Mouse (Mus musculus): ENCODE data around the gene Tdp1. TPM values are rescaled to one million over a fixed set of nuclear protein-coding genes. Genes with fewer than 3 reads are reported as not detected.

The Tdp1 gene
- polyA plus RNA-seq, 1 experiment from 2014 or later, result 76.2 TPM

DNA sequence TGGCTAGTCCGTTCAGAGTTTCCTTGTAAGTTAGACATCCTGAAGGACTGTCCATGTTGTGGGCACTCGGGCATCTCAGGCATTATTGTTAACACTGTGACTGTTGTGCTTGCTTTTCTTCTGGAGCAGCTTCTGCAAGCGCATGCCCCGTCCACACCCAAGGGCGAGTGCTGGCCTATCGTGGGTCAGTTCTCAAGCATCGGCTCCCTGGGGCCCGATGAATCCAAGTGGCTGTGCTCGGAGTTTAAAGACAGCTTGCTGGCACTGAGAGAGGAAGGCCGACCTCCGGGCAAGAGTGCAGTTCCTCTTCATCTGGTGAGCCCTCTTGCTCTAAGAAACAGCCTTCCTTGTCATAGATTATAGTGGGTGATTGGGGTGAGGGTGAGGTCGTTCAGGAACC lies 27.1 kb downstream of the Tdp1 start:
- Histone ChIP-seq H3K36me3 (ENCODE audit: control insufficient read depth, insufficient read depth, low read length) (peaks cover 9% of the 10 kb centered on the region), H3K4me3 (ENCODE audit: low read depth, low read length) (no peak overlapping the region), H3K4me2 (ENCODE audit: low read depth) (no peak overlapping the region), H3K9ac (ENCODE audit: low read length) (no peak overlapping the region), H3K9me3 (ENCODE audit: control insufficient read depth, low read length) (no peaks in the 10 kb centered on the region), H3K27me3 (ENCODE audit: control insufficient read depth, insufficient read depth, low read length) (no peaks in the 10 kb centered on the region), H3K4me1 (ENCODE audit: control insufficient read depth, insufficient read depth, low read length) (no peaks in the 10 kb centered on the region), H3K27ac (ENCODE audit: low read depth, low read length) (no peak overlapping the region)
- ATAC-seq (ENCODE audit: insufficient read depth, low FRiP score, low TSS enrichment), result no peak
- WGBS, result 82% methylated on average over 12 of the region's 12 CpGs
- no peak for DNase-seq (ENCODE audit: low spot score)

DNA sequence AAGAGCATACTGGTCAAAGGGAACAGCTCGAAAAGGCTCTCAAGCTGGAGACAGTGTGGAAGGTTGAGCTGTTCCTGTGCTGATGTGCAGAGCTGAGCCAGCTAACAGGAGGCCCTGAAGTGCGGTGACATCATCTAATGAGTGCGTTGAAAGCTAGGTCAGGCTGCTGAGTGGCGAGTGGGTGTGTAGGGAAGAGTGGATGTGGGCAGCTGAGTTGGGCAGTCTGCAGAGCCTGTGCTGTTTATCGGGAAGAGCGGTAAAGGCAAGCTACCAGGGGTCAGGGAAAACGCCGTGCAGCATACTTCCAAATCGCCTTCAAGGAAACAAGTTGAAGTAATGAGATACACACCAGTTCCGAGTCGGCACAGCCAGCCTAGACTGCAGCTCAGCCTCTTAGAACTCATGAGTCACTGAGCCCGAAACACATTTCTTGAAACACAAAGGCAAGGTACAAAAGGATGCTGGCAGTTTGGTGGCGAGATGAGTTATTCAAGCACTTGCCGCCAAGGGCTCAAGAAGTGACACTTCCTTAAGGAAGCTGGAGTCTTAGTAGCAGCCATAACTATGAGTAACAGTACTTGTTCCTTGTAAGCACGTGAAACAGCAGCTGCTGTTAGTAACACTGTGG lies 33.6 kb downstream of the Tdp1 start:
- WGBS, result 79% methylated on average over 15 of the region's 15 CpGs
- Histone ChIP-seq H3K9me3 (ENCODE audit: control insufficient read depth, low read length) (no peaks in the 10 kb centered on the region), H3K4me2 (ENCODE audit: low read depth) (no peak overlapping the region), H3K4me1 (ENCODE audit: control insufficient read depth, insufficient read depth, low read length) (0 out of 2 replicates have a peak, but pooled peaks cover 2% of the 10 kb centered on the region), H3K4me3 (ENCODE audit: low read depth, low read length) (no peak overlapping the region), H3K9ac (ENCODE audit: low read length) (no peak overlapping the region), H3K27me3 (ENCODE audit: control insufficient read depth, insufficient read depth, low read length) (no peaks in the 10 kb centered on the region), H3K36me3 (ENCODE audit: control insufficient read depth, insufficient read depth, low read length) (no peaks in the 10 kb centered on the region; the same call in 1 of the 2 replicates), H3K27ac (ENCODE audit: low read depth, low read length) (no peak overlapping the region)
- no peak for DNase-seq (ENCODE audit: low spot score)
- no peak for ATAC-seq (ENCODE audit: insufficient read depth, low FRiP score, low TSS enrichment)

DNA sequence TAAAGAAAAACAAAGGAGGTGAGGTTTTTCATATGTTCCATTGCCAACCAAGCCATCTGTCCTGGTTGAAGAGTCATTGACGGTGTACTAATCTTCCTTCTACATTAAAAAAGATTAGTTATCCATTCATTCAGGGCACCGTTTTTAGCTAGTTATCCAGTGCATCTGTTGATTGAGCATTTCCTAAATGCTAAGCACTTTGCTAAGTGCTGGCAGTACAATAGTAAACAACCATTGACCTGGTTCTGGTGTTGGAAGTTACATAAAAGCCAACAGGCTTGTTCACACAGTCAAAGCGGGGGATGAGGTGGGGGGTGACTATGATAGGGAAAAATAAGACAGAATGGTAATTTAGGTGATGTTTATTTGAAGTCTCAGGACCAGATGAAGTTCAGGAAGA lies 35.3 kb downstream of the Tdp1 start:
- no peak overlapping the region for H3K27ac ChIP-seq (ENCODE audit: low read depth, low read length)
- no peak overlapping the region for H3K4me2 ChIP-seq (ENCODE audit: low read depth)
- peaks cover 9% of the 10 kb centered on the region; the same call in 1 of the 2 replicates for H3K4me1 ChIP-seq (ENCODE audit: control insufficient read depth, insufficient read depth, low read length)
- DNase-seq (ENCODE audit: low spot score) (no peak), ATAC-seq (ENCODE audit: insufficient read depth, low FRiP score, low TSS enrichment) (no peak)
- no peaks in the 10 kb centered on the region; the same call in 1 of the 2 replicates for H3K36me3 ChIP-seq (ENCODE audit: control insufficient read depth, insufficient read depth, low read length)
- H3K9me3 ChIP-seq (ENCODE audit: control insufficient read depth, low read length), result no peaks in the 10 kb centered on the region
- H3K4me3 ChIP-seq (ENCODE audit: low read depth, low read length), result no peak overlapping the region
- WGBS, result 93% methylated on average over 3 of the region's 3 CpGs
- no peaks in the 10 kb centered on the region for H3K27me3 ChIP-seq (ENCODE audit: control insufficient read depth, insufficient read depth, low read length)
- H3K9ac ChIP-seq (ENCODE audit: low read length), result no peak overlapping the region

DNA sequence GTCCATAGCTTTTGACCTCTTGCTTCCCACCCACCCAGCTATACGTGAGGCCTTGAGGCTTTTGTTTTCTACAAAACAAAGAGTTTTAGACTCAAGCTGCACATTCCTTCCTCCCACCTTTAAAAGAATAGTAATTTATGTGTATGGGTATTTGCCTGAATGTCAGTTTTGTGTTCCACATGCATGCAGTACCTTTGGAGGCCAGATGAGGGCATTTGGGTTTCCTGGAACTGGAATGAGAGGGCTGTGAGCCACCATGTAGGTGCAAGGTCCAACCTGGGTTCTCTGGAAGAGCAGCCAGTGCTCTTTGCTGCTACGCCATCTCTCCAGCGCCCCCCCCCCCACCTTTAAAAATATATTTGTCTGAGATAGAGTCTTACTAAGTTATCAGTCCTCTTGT lies 36.7 kb downstream of the Tdp1 start:
- Histone ChIP-seq H3K9me3 (ENCODE audit: control insufficient read depth, low read length) (no peaks in the 10 kb centered on the region), H3K36me3 (ENCODE audit: control insufficient read depth, insufficient read depth, low read length) (no peaks in the 10 kb centered on the region; the same call in 1 of the 2 replicates), H3K9ac (ENCODE audit: low read length) (no peak overlapping the region), H3K27ac (ENCODE audit: low read depth, low read length) (no peak overlapping the region), H3K4me1 (ENCODE audit: control insufficient read depth, insufficient read depth, low read length) (peaks cover 9% of the 10 kb centered on the region; the same call in 1 of the 2 replicates), H3K4me2 (ENCODE audit: low read depth) (no peak overlapping the region), H3K27me3 (ENCODE audit: control insufficient read depth, insufficient read depth, low read length) (no peaks in the 10 kb centered on the region), H3K4me3 (ENCODE audit: low read depth, low read length) (no peak overlapping the region)
- ATAC-seq (ENCODE audit: insufficient read depth, low FRiP score, low TSS enrichment), result no peak
- DNase-seq (ENCODE audit: low spot score), result no peak
- WGBS, result 73% methylated on average over 3 of the region's 3 CpGs

DNA sequence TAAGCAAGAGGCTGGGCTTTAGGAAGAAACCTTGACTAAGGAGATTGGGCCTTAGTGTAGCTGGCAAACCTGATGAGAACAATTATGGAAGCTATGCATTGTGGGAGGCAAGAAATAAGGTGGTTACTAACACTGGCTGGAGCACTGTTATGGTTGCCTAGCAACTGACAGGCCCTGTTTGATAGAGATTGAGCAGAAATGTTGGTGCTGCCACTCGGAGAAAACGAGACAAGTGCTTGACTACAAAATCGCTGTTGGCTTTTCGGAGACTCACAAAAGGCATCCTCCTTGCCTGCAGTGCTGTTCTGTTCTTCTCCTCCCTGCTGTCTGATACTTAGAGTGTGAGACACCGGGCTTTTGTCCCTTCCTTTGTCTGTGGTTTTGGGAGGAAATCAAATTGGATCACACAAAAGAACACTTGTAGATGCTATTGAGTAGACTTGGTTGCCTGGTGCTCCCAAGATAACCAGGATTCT lies 38.9 kb downstream of the Tdp1 start:
- ATAC-seq (ENCODE audit: insufficient read depth, low FRiP score, low TSS enrichment), result no peak
- Histone ChIP-seq H3K36me3 (ENCODE audit: control insufficient read depth, insufficient read depth, low read length) (no peaks in the 10 kb centered on the region; the same call in 1 of the 2 replicates), H3K4me2 (ENCODE audit: low read depth) (no peak overlapping the region), H3K27me3 (ENCODE audit: control insufficient read depth, insufficient read depth, low read length) (no peaks in the 10 kb centered on the region), H3K9ac (ENCODE audit: low read length) (no peak overlapping the region), H3K27ac (ENCODE audit: low read depth, low read length) (peak overlapping the region; percentile 62; the same call in 1 of the 2 replicates), H3K9me3 (ENCODE audit: control insufficient read depth, low read length) (no peaks in the 10 kb centered on the region), H3K4me3 (ENCODE audit: low read depth, low read length) (no peak overlapping the region), H3K4me1 (ENCODE audit: control insufficient read depth, insufficient read depth, low read length) (peaks cover 9% of the 10 kb centered on the region; the same call in 1 of the 2 replicates)
- 43% methylated on average over 5 of the region's 5 CpGs for WGBS
- DNase-seq (ENCODE audit: low spot score), result peak; percentile 42

DNA sequence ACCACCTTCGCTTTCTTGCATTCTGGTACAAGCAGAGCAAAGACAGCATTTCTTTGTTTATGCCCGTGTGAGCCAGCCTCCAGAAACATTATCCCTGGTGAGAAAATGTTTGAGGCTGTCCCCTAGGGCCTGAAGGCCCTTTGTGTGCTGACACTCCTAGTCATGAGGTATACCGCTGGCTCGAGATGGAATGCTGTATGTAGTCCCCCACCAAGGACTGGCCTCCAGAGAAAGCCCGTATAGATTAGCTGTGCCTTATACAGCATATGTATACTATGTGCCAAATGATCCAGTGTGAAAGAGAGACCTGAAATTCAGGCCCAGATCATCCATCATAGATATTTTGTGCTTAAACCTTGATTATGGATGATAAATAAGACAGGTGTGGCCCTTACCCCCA lies 39.4 kb downstream of the Tdp1 start:
- ATAC-seq (ENCODE audit: insufficient read depth, low FRiP score, low TSS enrichment), result no peak
- H3K9ac ChIP-seq (ENCODE audit: low read length), result no peak overlapping the region
- peaks cover 9% of the 10 kb centered on the region; the same call in 1 of the 2 replicates for H3K4me1 ChIP-seq (ENCODE audit: control insufficient read depth, insufficient read depth, low read length)
- H3K27ac ChIP-seq (ENCODE audit: low read depth, low read length), result 0 out of 2 replicates have a peak overlapping the region, but pooled peaks have one; percentile 62
- H3K4me3 ChIP-seq (ENCODE audit: low read depth, low read length), result no peak overlapping the region
- 57% methylated on average over 5 of the region's 5 CpGs for WGBS
- H3K27me3 ChIP-seq (ENCODE audit: control insufficient read depth, insufficient read depth, low read length), result no peaks in the 10 kb centered on the region
- no peak for DNase-seq (ENCODE audit: low spot score)
- H3K9me3 ChIP-seq (ENCODE audit: control insufficient read depth, low read length), result no peaks in the 10 kb centered on the region
- no peak overlapping the region for H3K4me2 ChIP-seq (ENCODE audit: low read depth)
- H3K36me3 ChIP-seq (ENCODE audit: control insufficient read depth, insufficient read depth, low read length), result no peaks in the 10 kb centered on the region

DNA sequence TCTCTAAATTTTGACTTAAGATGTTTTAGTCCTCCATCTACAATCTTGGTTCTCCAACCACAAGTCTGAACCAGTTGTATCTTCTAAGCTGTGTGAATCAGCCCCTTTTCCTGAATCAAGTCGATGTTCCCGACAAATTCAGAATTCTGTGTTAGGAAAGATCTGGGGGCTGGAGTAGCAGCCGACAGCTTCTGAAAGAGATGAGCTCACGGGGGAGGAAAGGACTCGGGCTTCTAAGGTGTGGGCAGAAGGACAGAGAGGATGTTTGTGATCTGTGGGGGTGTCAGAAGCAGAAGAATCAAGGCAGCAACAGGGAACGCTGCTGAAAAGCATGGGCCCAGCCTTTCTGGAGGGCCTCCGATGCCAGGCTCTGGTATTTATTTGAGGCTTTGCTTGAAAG lies 44.0 kb downstream of the Tdp1 start:
- no peaks in the 10 kb centered on the region for H3K36me3 ChIP-seq (ENCODE audit: control insufficient read depth, insufficient read depth, low read length)
- no peak for ATAC-seq (ENCODE audit: insufficient read depth, low FRiP score, low TSS enrichment)
- no peaks in the 10 kb centered on the region for H3K27me3 ChIP-seq (ENCODE audit: control insufficient read depth, insufficient read depth, low read length)

DNA sequence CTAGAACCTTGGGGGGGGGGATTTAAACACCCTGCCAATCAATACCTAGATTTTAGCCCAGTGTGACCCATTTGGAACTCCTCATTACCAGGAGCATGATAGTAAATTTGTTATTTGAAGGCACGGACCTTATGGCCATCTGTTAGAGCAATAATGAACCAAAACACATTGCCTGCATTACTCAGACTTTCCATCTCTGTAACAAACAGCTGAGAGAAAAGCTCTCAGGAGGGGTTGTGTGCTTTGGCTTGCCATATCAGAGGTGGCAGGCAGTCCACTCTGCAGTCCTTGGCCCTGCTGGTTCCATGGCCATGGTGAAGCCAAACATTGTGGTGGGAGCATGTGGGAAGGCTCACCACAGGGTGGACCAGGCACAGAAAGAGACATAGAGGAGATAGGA lies 44.8 kb downstream of the Tdp1 start:
- no peak overlapping the region for H3K4me2 ChIP-seq (ENCODE audit: low read depth)
- no peak for DNase-seq (ENCODE audit: low spot score)
- no peak for ATAC-seq (ENCODE audit: insufficient read depth, low FRiP score, low TSS enrichment)
- H3K27me3 ChIP-seq (ENCODE audit: control insufficient read depth, insufficient read depth, low read length), result no peaks in the 10 kb centered on the region
- H3K9me3 ChIP-seq (ENCODE audit: control insufficient read depth, low read length), result no peaks in the 10 kb centered on the region
- 81% methylated on average over 1 of the region's 1 CpGs for WGBS
- H3K4me3 ChIP-seq (ENCODE audit: low read depth, low read length), result no peak overlapping the region
- H3K9ac ChIP-seq (ENCODE audit: low read length), result no peak overlapping the region
- no peaks in the 10 kb centered on the region for H3K36me3 ChIP-seq (ENCODE audit: control insufficient read depth, insufficient read depth, low read length)
- no peak overlapping the region for H3K27ac ChIP-seq (ENCODE audit: low read depth, low read length)
- H3K4me1 ChIP-seq (ENCODE audit: control insufficient read depth, insufficient read depth, low read length), result no peaks in the 10 kb centered on the region

More for the DNA sequence above, 44.0 kb downstream of the Tdp1 start:
- H3K4me1 ChIP-seq (ENCODE audit: control insufficient read depth, insufficient read depth, low read length), result peaks cover 3% of the 10 kb centered on the region; the same call in 1 of the 2 replicates
- WGBS, result 92% methylated on average over 7 of the region's 7 CpGs
- H3K9me3 ChIP-seq (ENCODE audit: control insufficient read depth, low read length), result no peaks in the 10 kb centered on the region
- no peak overlapping the region for H3K4me3 ChIP-seq (ENCODE audit: low read depth, low read length)
- no peak overlapping the region for H3K27ac ChIP-seq (ENCODE audit: low read depth, low read length)
- no peak overlapping the region for H3K9ac ChIP-seq (ENCODE audit: low read length)
- no peak overlapping the region for H3K4me2 ChIP-seq (ENCODE audit: low read depth)
- DNase-seq (ENCODE audit: low spot score), result no peak

DNA sequence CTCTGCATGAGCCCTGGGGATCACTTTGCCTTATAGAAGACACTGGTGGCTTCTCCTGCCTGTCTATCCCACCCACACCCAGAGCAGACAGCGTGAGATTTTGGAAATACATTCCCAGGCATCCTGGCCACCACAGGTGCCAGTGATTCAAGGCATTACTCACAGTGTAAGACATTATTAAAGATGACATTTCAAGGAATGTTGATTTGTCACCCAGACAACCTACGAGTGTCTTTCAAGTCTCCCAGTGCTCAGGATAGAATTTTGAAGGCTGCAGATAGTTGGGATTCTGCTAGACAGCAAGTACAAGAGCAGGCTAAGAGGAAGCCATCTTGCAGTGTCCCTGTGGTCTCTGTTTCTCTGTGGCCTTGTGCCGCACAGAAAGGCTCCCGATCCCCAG lies 47.9 kb downstream of the Tdp1 start:
- no peak for ATAC-seq (ENCODE audit: insufficient read depth, low FRiP score, low TSS enrichment)
- WGBS, result 94% methylated on average over 4 of the region's 4 CpGs
- no peak overlapping the region for H3K27ac ChIP-seq (ENCODE audit: low read depth, low read length)
- no peak overlapping the region for H3K9ac ChIP-seq (ENCODE audit: low read length)
- no peak for DNase-seq (ENCODE audit: low spot score)
- no peaks in the 10 kb centered on the region for H3K36me3 ChIP-seq (ENCODE audit: control insufficient read depth, insufficient read depth, low read length)
- no peaks in the 10 kb centered on the region for H3K9me3 ChIP-seq (ENCODE audit: control insufficient read depth, low read length)
- H3K4me2 ChIP-seq (ENCODE audit: low read depth), result no peak overlapping the region
- H3K27me3 ChIP-seq (ENCODE audit: control insufficient read depth, insufficient read depth, low read length), result no peaks in the 10 kb centered on the region
- H3K4me3 ChIP-seq (ENCODE audit: low read depth, low read length), result no peak overlapping the region
- H3K4me1 ChIP-seq (ENCODE audit: control insufficient read depth, insufficient read depth, low read length), result no peaks in the 10 kb centered on the region

Data from neural tube, embryonic 11.5 days (tissue).